Mouse (Mus musculus) kidney, postnatal 0 days (tissue): ENCODE results near the gene D230025D16Rik. TPM values are rescaled to one million over a fixed set of nuclear protein-coding genes. Genes with fewer than 3 reads are reported as not detected.
A peak's percentile ranks its signal among the peaks of the same experiment; 100 is the strongest.

Experiments used
- ATAC-seq: fragments of 200-750 bp; cut with Nextera tagmentation; replicated peaks from 2 replicates; pipeline ENCODE4 v1.8.0; 2017; ENCODE audit warnings: low read depth, moderate number of reproducible peaks, moderate TSS enrichment, moderate library complexity; ENCODE audit not compliant: low FRiP score
- DNase-seq: peaks from one replicate; pipeline ENCODE4 v3.0.0-alpha.2; 2016; ENCODE audit warnings: low spot score
- H3K27ac ChIP-seq: fragments of 300-500 bp; sonication (generic); 2 replicates; pipeline ENCODE4 v1.5.1; 2014; ENCODE audit warnings: mild to moderate bottlenecking
- H3K27me3 ChIP-seq: fragments of 300-500 bp; sonication (generic); 2 replicates; pipeline ENCODE4 v1.6.1; 2014; ENCODE audit warnings: low read length, mixed read lengths; ENCODE audit not compliant: insufficient read depth
- H3K36me3 ChIP-seq: fragments of 300-500 bp; sonication (generic); 2 replicates; pipeline ENCODE4 v1.6.1; 2014; ENCODE audit warnings: low read length, mixed read lengths; ENCODE audit not compliant: insufficient read depth
- H3K4me1 ChIP-seq: fragments of 300-500 bp; sonication (generic); replicated peaks from 2 replicates; pipeline ENCODE4 v1.6.1; 2014; ENCODE audit warnings: antibody characterized with exemption, low read length, mixed read lengths; ENCODE audit not compliant: insufficient read depth
- H3K4me2 ChIP-seq: fragments of 300-500 bp; sonication (generic); 2 replicates; pipeline ENCODE4 v1.6.1; 2014; ENCODE audit warnings: mild to moderate bottlenecking, low read length, moderate library complexity, mixed read lengths
- H3K4me3 ChIP-seq: fragments of 300-500 bp; sonication (generic); replicated peaks from 2 replicates; pipeline ENCODE4 v1.5.1; 2014; ENCODE audit warnings: low read depth, low read length
- H3K9ac ChIP-seq: fragments of 300-500 bp; sonication (generic); 2 replicates; pipeline ENCODE4 v1.6.1; 2014; ENCODE audit warnings: low read depth, low read length
- H3K9me3 ChIP-seq: fragments of 300-500 bp; sonication (generic); replicated peaks from 2 replicates; pipeline ENCODE4 v1.6.1; 2016; ENCODE audit warnings: low read length, inconsistent platforms, mixed read lengths
- CTCF ChIP-seq: IDR thresholded peaks from 2 replicates; pipeline ENCODE4 v1.5.1; 2016; ENCODE audit warnings: antibody characterized with exemption, low read depth, mild to moderate bottlenecking, moderate library complexity
- WGBS: fragments of 180-500 bp; shearing (Covaris S2); extraction: QIAGEN DNeasy Blood & Tissue Kit; methylation state at CpG from one replicate; pipeline ENCODE4 v1.1.7; 2014; 5-methylcytosine and 5-hydroxymethylcytosine counted together
- polyA plus RNA-seq: library from polyadenylated mRNA; unstranded; fragments of >200 nt; fragmentation: Nextera tagmentation; extraction: Ambion mirVana; gene quantifications from 2 replicates; pipeline ENCODE4 v1.2.1, GENCODE M21; 2015

D230025D16Rik gene
- polyA plus RNA-seq, 1 experiment from 2014 or later = 20.6 TPM

DNA sequence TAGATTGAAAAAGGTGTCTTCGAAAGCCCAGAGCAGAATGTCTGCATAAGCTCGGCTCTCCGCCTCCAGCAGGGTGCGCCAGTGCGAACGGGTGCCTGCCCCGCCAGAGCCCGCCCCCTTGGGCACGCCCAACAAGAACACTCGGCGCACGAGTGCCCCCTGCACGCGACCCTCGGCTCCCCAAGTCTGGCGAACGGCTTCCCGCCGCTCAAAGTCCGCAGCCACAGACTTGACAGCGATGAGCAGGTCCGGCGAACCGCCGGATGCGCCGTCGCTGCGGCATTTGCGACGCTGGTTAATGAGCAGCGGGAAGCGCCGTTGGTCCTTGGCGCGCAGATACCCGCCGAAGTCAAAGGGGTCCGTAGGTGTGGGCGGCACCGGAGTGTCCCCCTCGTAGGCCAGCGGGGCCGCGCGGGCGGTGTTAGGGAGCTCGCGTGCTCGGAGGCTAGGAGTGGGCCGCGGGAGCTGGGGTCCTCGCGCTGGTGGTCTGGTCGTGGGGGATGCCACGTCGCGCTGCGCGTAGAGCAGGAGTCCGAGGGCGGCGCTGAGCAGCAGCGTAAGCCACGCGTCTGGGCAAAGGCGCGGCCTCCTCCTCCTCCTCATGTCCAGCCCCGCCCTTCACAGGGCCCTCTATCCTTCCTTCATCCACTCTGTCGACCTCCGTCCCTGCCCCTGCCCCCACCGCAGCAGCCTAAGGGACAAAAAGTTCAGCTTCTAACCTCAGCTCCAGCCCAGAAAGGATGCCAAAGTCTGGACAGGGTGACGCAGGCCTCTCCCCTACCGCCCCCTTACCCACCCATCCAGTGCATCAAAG, 29.4 kb downstream of the D230025D16Rik start:
- peaks cover 14% of the 10 kb centered on the region; the same call in 1 of the 2 replicates for H3K4me1 ChIP-seq
- peak; percentile 92 for DNase-seq
- peak overlapping the region; percentile 50 for H3K27ac ChIP-seq
- H3K9me3 ChIP-seq = no peaks in the 10 kb centered on the region
- WGBS = under 1% methylated on average over 67 of the region's 74 CpGs
- peak overlapping the region; percentile 62 for H3K4me3 ChIP-seq
- H3K4me2 ChIP-seq = peak overlapping the region; percentile 98
- H3K27me3 ChIP-seq = 0 out of 2 replicates have a peak, but pooled peaks cover 7% of the 10 kb centered on the region
- peak; percentile 78 for ATAC-seq
- peak; percentile 89 for TF ChIP-seq CTCF
- H3K9ac ChIP-seq = peak overlapping the region; percentile 61
- peaks cover 28% of the 10 kb centered on the region for H3K36me3 ChIP-seq

DNA sequence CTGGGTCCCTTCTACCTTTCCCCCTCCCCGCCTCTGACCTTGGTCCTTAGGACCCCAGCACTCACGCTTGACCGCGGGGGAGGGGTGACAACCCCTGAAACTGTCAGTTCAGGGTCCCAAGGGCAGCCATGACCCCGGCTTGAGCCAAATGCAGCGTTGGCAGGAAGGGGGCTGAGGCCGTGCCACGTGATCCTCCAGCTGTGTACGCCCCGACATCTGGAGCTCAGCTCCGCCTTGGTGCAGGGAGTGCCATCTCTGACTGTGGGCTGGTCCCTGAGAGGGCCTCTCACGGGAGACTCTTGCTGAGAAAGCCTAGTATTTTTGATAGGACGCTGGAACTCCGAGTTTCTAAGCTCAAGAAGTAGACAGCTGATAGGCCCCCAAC, 30.0 kb downstream of the D230025D16Rik start, which contains the start of gene B3gnt9:
TSS of gene B3gnt9 (minus strand) at position 188 of the 385 bp plus-strand sequence.
- DNase-seq (peak; percentile 62), ATAC-seq (peak; percentile 45)
- H3K27ac ChIP-seq = peak within 1 kb of the TSS; percentile 50
- whole genome bisulfite sequencing = 1% methylated on average over 14 of the region's 14 CpGs
- peak within 1 kb of the TSS; percentile 62 for H3K4me3 ChIP-seq
- peak within 1 kb of the TSS; percentile 61 for H3K9ac ChIP-seq
- no peak for TF ChIP-seq CTCF
- no peaks in the 10 kb centered on the region for H3K9me3 ChIP-seq
- H3K36me3 ChIP-seq = peaks cover 22% of the 10 kb centered on the region; the same call in 1 of the 2 replicates
- H3K27me3 ChIP-seq = 0 out of 2 replicates have a peak, but pooled peaks cover 8% of the 10 kb centered on the region
- peak within 1 kb of the TSS; percentile 98 for H3K4me2 ChIP-seq
- H3K4me1 ChIP-seq = peaks cover 18% of the 10 kb centered on the region; the same call in 1 of the 2 replicates

DNA sequence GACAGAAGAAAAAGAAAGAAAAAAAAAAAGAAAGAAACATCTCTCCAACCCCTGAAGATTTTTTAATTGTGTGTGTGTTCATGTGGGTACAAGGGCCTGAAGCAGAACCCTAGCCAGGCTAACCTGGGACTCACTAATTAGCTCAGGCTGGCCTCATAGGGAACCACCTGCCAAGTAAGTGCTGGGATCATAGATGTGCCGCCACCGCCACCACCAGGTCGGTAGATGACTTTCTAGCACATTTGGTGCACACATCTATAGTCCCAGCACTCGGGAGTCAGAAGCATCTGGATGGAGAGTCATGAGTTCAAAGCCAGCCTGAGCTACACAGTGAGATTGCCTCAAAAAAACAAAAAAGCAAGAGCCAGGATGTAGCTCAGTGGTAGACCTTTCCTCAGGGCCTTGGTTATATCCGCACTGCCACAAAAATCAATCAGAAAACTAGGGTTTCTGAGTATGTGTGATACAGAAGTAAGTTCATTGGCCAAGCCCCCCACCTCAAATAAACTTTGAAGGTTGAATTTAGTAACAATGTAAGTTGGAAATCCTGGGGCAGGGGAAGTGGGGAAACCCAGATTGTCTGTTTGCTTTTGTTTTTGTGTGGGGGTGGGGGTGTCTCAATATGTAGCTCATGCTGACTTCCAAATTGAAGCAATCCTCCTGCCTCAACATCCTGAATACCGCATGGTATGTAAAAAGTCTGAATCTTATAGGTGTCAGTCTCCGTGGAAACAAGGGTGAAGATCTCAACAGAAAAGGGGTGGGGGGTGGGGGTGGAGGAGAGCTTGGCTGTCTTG, 32.6 kb downstream of the D230025D16Rik start:
- 76% methylated on average over 7 of the region's 7 CpGs for WGBS
- H3K4me2 ChIP-seq = no peak overlapping the region
- 0 out of 2 replicates have a peak, but pooled peaks cover 8% of the 10 kb centered on the region for H3K27me3 ChIP-seq
- H3K27ac ChIP-seq = no peak overlapping the region
- no peaks in the 10 kb centered on the region for H3K9me3 ChIP-seq
- H3K36me3 ChIP-seq = no peaks in the 10 kb centered on the region
- no peak overlapping the region for H3K4me3 ChIP-seq
- peaks cover 18% of the 10 kb centered on the region; the same call in 1 of the 2 replicates for H3K4me1 ChIP-seq
- ATAC-seq (no peak), DNase-seq (no peak)
- no peak overlapping the region for H3K9ac ChIP-seq
- no peak for TF ChIP-seq CTCF

DNA sequence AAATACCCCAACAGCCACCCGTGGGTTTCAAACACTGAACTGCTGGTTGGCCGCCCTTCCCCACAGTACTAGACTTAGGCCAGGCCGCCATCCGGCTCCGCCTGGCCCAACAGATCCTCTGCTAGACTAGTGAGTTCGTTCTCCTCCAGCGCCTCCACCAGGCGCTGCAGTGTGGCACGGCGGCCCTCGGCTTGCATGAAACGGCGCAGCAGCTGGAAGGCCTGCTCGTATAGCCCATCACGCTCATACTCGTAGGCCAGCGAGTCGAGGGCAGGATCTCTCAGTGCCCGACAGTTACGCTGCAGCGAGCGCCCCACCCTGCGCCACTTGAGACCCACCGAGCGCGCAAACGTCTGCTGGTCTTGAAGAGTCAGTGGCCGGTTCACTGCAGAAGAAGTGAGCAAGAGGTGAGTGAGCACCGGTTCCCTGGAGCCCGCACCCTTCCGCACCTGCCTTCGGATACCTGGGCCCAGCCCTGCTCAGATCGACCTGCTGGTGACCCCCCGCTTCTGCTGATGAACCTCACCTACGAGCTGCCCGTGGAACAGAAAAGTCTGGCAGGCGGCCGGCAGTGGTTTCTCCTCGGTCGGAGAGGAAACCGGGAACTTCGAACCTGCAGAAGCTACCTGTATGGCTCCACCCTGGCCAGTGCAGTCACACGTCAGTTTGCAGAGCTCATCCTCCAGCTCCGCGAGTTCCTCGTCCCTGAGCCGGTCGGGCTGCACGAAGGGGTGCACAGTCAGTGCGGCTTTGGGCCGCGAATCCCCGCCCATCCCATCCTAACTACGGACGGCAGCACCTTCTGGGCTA, 34.2 kb downstream of the D230025D16Rik start:
- Histone ChIP-seq H3K4me1 (peaks cover 15% of the 10 kb centered on the region; the same call in 1 of the 2 replicates), H3K9me3 (no peaks in the 10 kb centered on the region), H3K36me3 (no peaks in the 10 kb centered on the region), H3K9ac (peak overlapping the region; percentile 28; the same call in 1 of the 2 replicates), H3K4me3 (peak overlapping the region; percentile 29), H3K27me3 (0 out of 2 replicates have a peak, but pooled peaks cover 8% of the 10 kb centered on the region), H3K4me2 (peak overlapping the region; percentile 66), H3K27ac (no peak overlapping the region)
- DNase-seq = peak; percentile 58
- TF ChIP-seq CTCF = peak; percentile 30; the same call in 1 of the 2 replicates
- peak; percentile 9; the same call in 1 of the 2 replicates for ATAC-seq
- WGBS = 5% methylated on average over 55 of the region's 55 CpGs

DNA sequence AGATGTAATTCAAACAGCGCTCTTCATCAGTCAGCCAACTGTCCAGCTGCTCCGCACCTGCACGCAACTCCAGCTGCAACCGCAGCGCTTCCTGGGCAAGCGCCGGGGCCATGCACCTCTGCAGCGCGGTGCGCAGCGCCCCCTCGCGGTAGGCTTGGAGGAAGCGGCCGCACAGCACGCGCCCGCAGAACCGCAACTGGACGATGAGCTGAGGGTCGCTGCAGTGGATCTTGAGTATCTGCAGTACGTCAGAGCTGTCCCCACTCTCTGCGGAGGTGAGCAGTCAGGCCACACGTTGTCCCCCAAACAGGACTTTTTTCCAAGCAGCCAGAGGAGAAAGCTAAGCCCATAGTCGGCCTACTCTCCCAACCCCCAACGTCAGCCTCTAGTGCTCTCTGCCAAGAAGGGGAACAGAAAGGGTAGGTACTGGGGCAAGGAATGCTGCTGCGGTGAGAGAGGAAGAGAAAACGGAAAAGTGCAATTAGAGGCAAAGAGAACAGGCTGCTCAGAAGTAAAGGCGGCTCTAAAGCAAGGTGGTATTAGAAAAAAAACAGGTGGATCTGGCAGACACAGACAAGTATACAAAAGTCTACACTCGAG, 34.9 kb downstream of the D230025D16Rik start:
- peak; percentile 71 for DNase-seq
- 0 out of 2 replicates have a peak overlapping the region, but pooled peaks have one; percentile 28 for H3K9ac ChIP-seq
- H3K9me3 ChIP-seq = no peaks in the 10 kb centered on the region
- 0 out of 2 replicates have a peak, but pooled peaks cover 8% of the 10 kb centered on the region for H3K27me3 ChIP-seq
- peak overlapping the region; percentile 29 for H3K4me3 ChIP-seq
- peak; percentile 97 for TF ChIP-seq CTCF
- no peak overlapping the region for H3K27ac ChIP-seq
- H3K4me1 ChIP-seq = peaks cover 13% of the 10 kb centered on the region; the same call in 1 of the 2 replicates
- 4% methylated on average over 30 of the region's 30 CpGs for WGBS
- ATAC-seq = peak; percentile 25; the same call in 1 of the 2 replicates
- no peaks in the 10 kb centered on the region for H3K36me3 ChIP-seq
- H3K4me2 ChIP-seq = peak overlapping the region; percentile 66
